Mouse (Mus musculus) embryonic facial prominence, embryonic 14.5 days (tissue): ENCODE measurements around the gene Ndufb4. TPM values are rescaled to one million over a fixed set of nuclear protein-coding genes. Genes with fewer than 3 reads are reported as not detected.

Source experiments
- ATAC-seq: fragments of 200-750 bp; cut with Nextera tagmentation; 2 replicates; pipeline ENCODE4 v1.8.0; 2017; ENCODE audit warnings: low read depth, moderate number of reproducible peaks, moderate TSS enrichment
- DNase-seq: peaks from one replicate; pipeline ENCODE4 v3.0.0-alpha.2; 2015; ENCODE audit warnings: low spot score
- H3K27ac ChIP-seq: fragments of 300-500 bp; sonication (generic); replicated peaks from 2 replicates; pipeline ENCODE4 v1.5.1; 2014; ENCODE audit warnings: low read depth, mild to moderate bottlenecking, low read length, moderate library complexity
- H3K27me3 ChIP-seq: fragments of 300-500 bp; sonication (generic); replicated peaks from 2 replicates; pipeline ENCODE4 v1.6.1; 2014; ENCODE audit warnings: low read length; ENCODE audit not compliant: control insufficient read depth, insufficient read depth
- H3K36me3 ChIP-seq: fragments of 300-500 bp; sonication (generic); 2 replicates; pipeline ENCODE4 v1.6.1; 2014; ENCODE audit warnings: low read length, mixed read lengths; ENCODE audit not compliant: control insufficient read depth, insufficient read depth
- H3K4me1 ChIP-seq: fragments of 300-500 bp; sonication (generic); 2 replicates; pipeline ENCODE4 v1.6.1; 2014; ENCODE audit warnings: antibody characterized with exemption, low read length; ENCODE audit not compliant: control insufficient read depth, insufficient read depth
- H3K4me2 ChIP-seq: fragments of 300-500 bp; sonication (generic); 2 replicates; pipeline ENCODE4 v1.6.1; 2014; ENCODE audit warnings: low read depth, mild to moderate bottlenecking, low read length, moderate library complexity, mixed read lengths
- H3K4me3 ChIP-seq: fragments of 300-500 bp; sonication (generic); 2 replicates; pipeline ENCODE4 v1.5.1; 2014; ENCODE audit warnings: low read depth, mild to moderate bottlenecking, low read length
- H3K9ac ChIP-seq: fragments of 300-500 bp; sonication (generic); 2 replicates; pipeline ENCODE4 v1.6.1; 2014; ENCODE audit warnings: low read depth, mild to moderate bottlenecking, low read length, moderate library complexity, mixed read lengths
- H3K9me3 ChIP-seq: fragments of 300-500 bp; sonication (generic); 2 replicates; pipeline ENCODE4 v1.6.1; 2016; ENCODE audit warnings: low read length; ENCODE audit not compliant: control insufficient read depth
- WGBS: fragments of 180-500 bp; shearing (Covaris S2); extraction: QIAGEN DNeasy Blood & Tissue Kit; methylation state at CpG from one replicate; pipeline ENCODE4 v1.1.7; 2014; 5-methylcytosine and 5-hydroxymethylcytosine counted together
- polyA plus RNA-seq: library from polyadenylated mRNA; unstranded; fragments of >200 nt; fragmentation: Nextera tagmentation; extraction: Ambion mirVana; gene quantifications from 2 replicates; pipeline ENCODE4 v1.2.1, GENCODE M21; 2014

Ndufb4 gene
- polyA plus RNA-seq, 1 experiment from 2014 or later: 74.3 TPM

DNA sequence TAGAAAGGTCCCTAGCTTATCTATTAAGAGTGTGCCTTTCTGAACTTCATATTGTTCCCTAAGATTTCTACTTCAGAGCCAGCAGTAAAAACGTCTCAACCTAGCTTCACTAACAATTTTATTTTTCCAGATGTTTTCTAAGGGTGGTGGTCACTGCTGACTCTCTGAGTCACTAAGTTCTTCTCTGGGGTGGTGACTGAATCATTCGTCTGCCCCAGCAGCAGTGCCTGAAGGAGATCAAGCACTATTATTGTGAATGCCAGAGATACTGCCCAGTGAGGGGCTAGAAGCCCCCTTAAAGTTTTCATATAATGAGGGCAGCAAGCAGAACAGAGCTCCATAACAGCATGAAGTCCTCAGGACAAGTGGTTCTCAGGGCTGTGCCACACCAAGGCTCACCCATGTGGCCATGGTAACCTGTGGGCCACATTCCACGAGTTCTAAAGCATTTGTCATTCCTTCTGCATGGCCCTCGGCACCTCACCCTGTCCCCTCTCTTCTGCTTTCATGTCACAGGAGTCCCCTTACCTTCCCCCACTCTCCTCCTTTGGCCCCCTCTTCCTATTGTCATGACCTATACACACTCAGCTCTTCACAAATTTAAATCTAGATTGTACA is 16.5 kb upstream of the Ndufb4 start:
- no peaks in the 10 kb centered on the region for H3K27me3 ChIP-seq
- no peaks in the 10 kb centered on the region for H3K4me1 ChIP-seq
- H3K27ac ChIP-seq: no peak overlapping the region
- no peak for DNase-seq
- no peak overlapping the region for H3K9ac ChIP-seq
- H3K4me3 ChIP-seq: no peak overlapping the region
- no peaks in the 10 kb centered on the region for H3K36me3 ChIP-seq
- H3K9me3 ChIP-seq: no peaks in the 10 kb centered on the region
- 39% methylated on average over 4 of the region's 4 CpGs for WGBS
- no peak for ATAC-seq
- H3K4me2 ChIP-seq: no peak overlapping the region

- no peak overlapping the region for H3K27ac ChIP-seq
- WGBS: 66% methylated on average over 5 of the region's 5 CpGs
- no peaks in the 10 kb centered on the region for H3K36me3 ChIP-seq
- H3K4me2 ChIP-seq: no peak overlapping the region
- H3K4me3 ChIP-seq: no peak overlapping the region
- no peak overlapping the region for H3K9ac ChIP-seq
- no peaks in the 10 kb centered on the region for H3K9me3 ChIP-seq
- no peak for DNase-seq
- ATAC-seq: no peak
- H3K4me1 ChIP-seq: no peaks in the 10 kb centered on the region
- H3K27me3 ChIP-seq: no peaks in the 10 kb centered on the region
These were observed 11.2 kb upstream of the Ndufb4 start for GRCm38 (mm10) chr16:37665394-37665935.

- DNase-seq: peak; percentile 22
- no peak overlapping the region for H3K4me2 ChIP-seq
- no peak for ATAC-seq
- H3K27me3 ChIP-seq: no peaks in the 10 kb centered on the region
- no peaks in the 10 kb centered on the region for H3K4me1 ChIP-seq
- H3K4me3 ChIP-seq: no peak overlapping the region
- WGBS: 71% methylated on average over 9 of the region's 9 CpGs
- no peak overlapping the region for H3K9ac ChIP-seq
- H3K36me3 ChIP-seq: no peaks in the 10 kb centered on the region
- no peaks in the 10 kb centered on the region for H3K9me3 ChIP-seq
- H3K27ac ChIP-seq: no peak overlapping the region
These were observed 9.6 kb upstream of the Ndufb4 start for GRCm38 (mm10) chr16:37663643-37664459.

DNA sequence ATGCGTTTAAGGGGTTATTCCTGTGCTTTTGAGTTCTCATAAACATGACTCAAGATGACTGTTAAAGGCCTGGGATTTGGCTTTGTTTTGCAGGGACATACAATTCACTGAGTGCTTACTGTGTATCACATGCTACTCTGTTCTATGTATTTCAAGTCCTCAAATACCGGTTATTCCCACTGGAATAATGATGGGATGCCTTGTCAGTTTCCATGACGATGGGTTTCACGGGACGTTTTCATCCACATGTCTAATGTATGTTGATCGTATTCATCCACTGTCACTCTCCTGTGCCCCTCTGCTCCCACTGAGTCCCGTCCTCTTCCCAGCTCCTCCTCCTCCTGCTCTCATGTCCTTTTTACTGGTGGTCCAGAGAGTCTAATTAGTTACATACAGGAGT is 2.5 kb upstream of the Ndufb4 start:
- Histone ChIP-seq H3K27me3 (no peaks in the 10 kb centered on the region), H3K4me1 (peaks cover 14% of the 10 kb centered on the region), H3K9me3 (no peaks in the 10 kb centered on the region), H3K27ac (no peak overlapping the region), H3K4me3 (no peak overlapping the region), H3K9ac (no peak overlapping the region), H3K36me3 (no peaks in the 10 kb centered on the region), H3K4me2 (no peak overlapping the region)
- ATAC-seq (no peak), DNase-seq (no peak)
- 74% methylated on average over 7 of the region's 7 CpGs for WGBS

DNA sequence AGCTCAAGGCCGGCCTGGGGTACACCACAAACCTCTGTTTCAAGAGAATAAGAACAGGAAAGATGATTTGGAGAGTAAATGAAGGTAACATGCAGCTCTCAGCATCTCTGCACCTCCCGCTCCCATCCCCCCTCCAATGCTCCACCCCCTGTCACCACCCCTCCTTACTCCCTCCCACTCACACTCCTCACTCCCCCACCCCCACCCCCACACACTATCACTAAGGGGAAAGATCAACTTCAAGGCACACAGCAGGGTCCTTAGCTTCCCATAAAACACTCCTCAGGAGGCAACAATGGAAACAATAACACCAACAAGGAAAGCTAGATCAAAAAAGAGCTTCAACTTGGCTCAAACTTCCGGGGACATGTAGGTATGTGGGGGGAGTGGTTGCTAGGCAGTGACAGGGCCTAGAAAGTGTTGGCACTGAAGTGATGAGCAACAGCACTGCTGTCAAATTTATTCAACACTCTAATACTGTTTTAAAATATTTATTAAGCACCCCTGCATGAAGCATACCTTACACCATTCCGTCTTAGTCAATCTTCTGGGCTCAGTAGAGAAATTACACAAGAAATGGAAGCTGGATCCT is 1.6 kb upstream of the Ndufb4 start:
- WGBS: 28% methylated on average over 4 of the region's 4 CpGs
- Histone ChIP-seq H3K9me3 (no peaks in the 10 kb centered on the region), H3K36me3 (no peaks in the 10 kb centered on the region), H3K4me2 (no peak overlapping the region), H3K4me3 (no peak overlapping the region), H3K27ac (no peak overlapping the region), H3K9ac (no peak overlapping the region), H3K27me3 (no peaks in the 10 kb centered on the region), H3K4me1 (peaks cover 14% of the 10 kb centered on the region)
- DNase-seq (no peak), ATAC-seq (no peak)

DNA sequence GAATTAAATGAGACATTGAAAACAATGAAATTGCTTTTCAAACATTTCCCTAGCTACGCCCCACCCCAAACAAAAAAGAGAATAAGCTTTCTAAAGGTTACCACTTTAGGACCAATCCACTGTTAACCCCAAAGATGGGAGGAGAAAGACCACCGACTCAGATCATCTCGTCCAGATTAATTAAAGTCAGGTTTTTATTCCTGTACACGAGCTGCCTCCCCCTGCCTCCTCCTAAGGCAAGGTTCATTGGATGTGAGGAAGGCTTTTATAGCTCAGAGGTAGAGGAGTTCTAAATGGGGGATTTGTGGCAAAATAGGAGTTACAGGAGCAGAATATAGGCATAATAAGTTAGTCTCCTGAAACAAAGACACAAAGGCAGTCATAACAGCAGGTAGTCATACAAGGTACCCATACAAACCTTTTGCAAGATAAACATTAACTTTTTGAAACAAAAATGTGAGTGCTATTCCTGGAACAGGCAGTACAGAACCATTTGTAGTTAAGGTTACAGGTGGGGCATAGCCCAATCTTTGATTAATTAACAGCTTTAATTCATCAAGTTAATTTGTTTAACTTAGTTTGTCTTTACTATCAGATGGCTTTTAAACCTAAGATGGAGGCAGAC is 690 bp upstream of the Ndufb4 start:
- Histone ChIP-seq H3K27ac (peak overlapping the region; percentile 63; the same call in 1 of the 2 replicates), H3K4me1 (peaks cover 14% of the 10 kb centered on the region), H3K27me3 (no peaks in the 10 kb centered on the region), H3K9me3 (no peaks in the 10 kb centered on the region), H3K4me3 (peak overlapping the region; percentile 87), H3K9ac (peak overlapping the region; percentile 54; the same call in 1 of the 2 replicates), H3K4me2 (peak overlapping the region; percentile 62), H3K36me3 (no peaks in the 10 kb centered on the region)
- DNase-seq (no peak), ATAC-seq (no peak)
- WGBS: 62% methylated on average over 4 of the region's 4 CpGs

DNA sequence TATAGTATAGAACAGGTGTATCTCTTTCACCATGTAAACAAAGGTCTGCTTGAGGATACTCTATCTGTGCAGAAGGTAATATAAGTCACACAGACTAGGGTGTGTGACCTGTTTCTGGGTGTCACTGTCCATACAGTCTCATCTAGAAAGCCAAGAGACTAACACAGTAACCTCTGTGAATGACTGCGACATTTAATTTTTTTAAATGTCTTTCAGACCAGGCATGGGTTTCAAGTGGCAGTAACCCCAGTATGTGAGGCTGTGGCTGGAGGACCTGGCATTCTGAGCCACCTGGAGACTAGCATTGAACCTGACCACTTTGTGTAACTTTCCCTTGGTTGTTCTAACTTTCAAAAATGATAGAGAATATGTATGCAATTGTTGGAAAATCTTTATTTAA is 1.2 kb downstream of the Ndufb4 start:
- WGBS: 78% methylated on average over 1 of the region's 1 CpGs
- H3K9ac ChIP-seq: 0 out of 2 replicates have a peak overlapping the region, but pooled peaks have one; percentile 90
- H3K27me3 ChIP-seq: no peaks in the 10 kb centered on the region
- peak overlapping the region; percentile 87 for H3K4me3 ChIP-seq
- H3K4me1 ChIP-seq: peaks cover 14% of the 10 kb centered on the region
- ATAC-seq (no peak), DNase-seq (no peak)
- no peak overlapping the region for H3K27ac ChIP-seq
- H3K4me2 ChIP-seq: peak overlapping the region; percentile 57
- peaks cover 4% of the 10 kb centered on the region; the same call in 1 of the 2 replicates for H3K36me3 ChIP-seq
- no peaks in the 10 kb centered on the region for H3K9me3 ChIP-seq

DNA sequence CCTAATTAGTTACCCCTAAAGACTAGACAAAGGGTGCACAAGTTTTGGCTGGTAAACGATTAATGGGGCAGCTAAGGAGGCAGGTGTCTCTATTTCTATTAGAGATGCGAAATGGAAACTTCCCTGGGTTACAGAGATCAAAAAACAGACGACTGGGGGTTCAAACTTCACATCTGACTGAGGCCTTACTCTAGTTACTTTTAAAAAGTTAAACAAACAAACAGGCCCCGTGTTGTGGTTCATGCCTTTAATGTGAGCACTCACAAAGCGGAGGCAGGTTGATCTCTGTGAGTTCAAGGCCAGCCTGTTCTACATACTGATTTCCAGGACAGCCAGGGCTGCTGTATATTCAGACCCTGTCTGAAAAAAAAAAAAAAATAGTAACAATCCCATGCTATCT is 1.6 kb downstream of the Ndufb4 start:
- no peaks in the 10 kb centered on the region for H3K27me3 ChIP-seq
- 0 out of 2 replicates have a peak overlapping the region, but pooled peaks have one; percentile 90 for H3K9ac ChIP-seq
- H3K4me1 ChIP-seq: peaks cover 14% of the 10 kb centered on the region
- peak overlapping the region; percentile 57 for H3K4me2 ChIP-seq
- H3K4me3 ChIP-seq: 0 out of 2 replicates have a peak overlapping the region, but pooled peaks have one; percentile 87
- H3K9me3 ChIP-seq: no peaks in the 10 kb centered on the region
- H3K27ac ChIP-seq: no peak overlapping the region
- peaks cover 8% of the 10 kb centered on the region; the same call in 1 of the 2 replicates for H3K36me3 ChIP-seq
- 76% methylated on average over 5 of the region's 5 CpGs for WGBS
- ATAC-seq (no peak), DNase-seq (no peak)
